Mouse (Mus musculus) heart, embryonic 14.5 days (tissue): ENCODE measurements at regions not wholly inside any gene's neighbourhood (a gene's known extent, or its start where the extent isn't known, plus 50 kb on each side); places are given as distances from the start of the nearest gene placed in this dataset.

Experiments used
- ATAC-seq: fragments of 200-750 bp; cut with Nextera tagmentation; 2 replicates; pipeline ENCODE4 v1.8.0; 2017; ENCODE audit warnings: low read depth, moderate TSS enrichment; ENCODE audit not compliant: insufficient number of reproducible peaks, insufficient read depth, low FRiP score
- H3K27ac ChIP-seq, 2 experiments: fragments of 200-500 bp in 1 of 2; fragments of 300-500 bp in 1 of 2; sonication (generic) in 1 of 2; replicated peaks in 1 of 2; 2 replicates each; pipeline ENCODE4 v1.5.1; 2012 to 2014; ENCODE audit warnings: low read depth in 2 of 2, low read length in 2 of 2, control low read depth in 1 of 2, mild to moderate bottlenecking in 1 of 2, mixed read lengths in 1 of 2; ENCODE audit not compliant: control insufficient read depth in 1 of 2, insufficient read depth in 1 of 2
- H3K27me3 ChIP-seq: fragments of 300-500 bp; sonication (generic); 2 replicates; pipeline ENCODE4 v1.6.1; 2014; ENCODE audit warnings: mild to moderate bottlenecking, low read length, control low read depth; ENCODE audit not compliant: control insufficient read depth, insufficient read depth
- H3K36me3 ChIP-seq: fragments of 300-500 bp; sonication (generic); 2 replicates; pipeline ENCODE4 v1.6.1; 2014; ENCODE audit warnings: mild to moderate bottlenecking, control low read depth, low read length, mixed read lengths; ENCODE audit not compliant: control insufficient read depth, insufficient read depth
- H3K4me1 ChIP-seq, 2 experiments: fragments of 200-500 bp in 1 of 2; fragments of 300-500 bp in 1 of 2; sonication (generic) in 1 of 2; 2 replicates each; pipeline ENCODE4 v1.6.1; 2012 to 2014; ENCODE audit warnings: low read length in 2 of 2, control low read depth in 1 of 2, mixed read lengths in 1 of 2; ENCODE audit not compliant: control insufficient read depth in 2 of 2, insufficient read depth in 2 of 2
- H3K4me2 ChIP-seq: fragments of 300-500 bp; sonication (generic); 2 replicates; pipeline ENCODE4 v1.6.1; 2014; ENCODE audit warnings: mild to moderate bottlenecking, low read length
- H3K4me3 ChIP-seq, 2 experiments: fragments of 200-500 bp in 1 of 2; fragments of 300-500 bp in 1 of 2; sonication (generic) in 1 of 2; 2 replicates each; pipeline ENCODE4 v1.5.1; 2012 to 2014; ENCODE audit warnings: low read length in 2 of 2, mild to moderate bottlenecking in 2 of 2, control low read depth in 1 of 2, low read depth in 1 of 2, moderate library complexity in 1 of 2; ENCODE audit not compliant: control insufficient read depth in 1 of 2, insufficient read depth in 1 of 2
- H3K9ac ChIP-seq: fragments of 300-500 bp; sonication (generic); 2 replicates; pipeline ENCODE4 v1.6.1; 2014; ENCODE audit warnings: mild to moderate bottlenecking, low read length
- H3K9me3 ChIP-seq: fragments of 300-500 bp; sonication (generic); 2 replicates; pipeline ENCODE4 v1.6.1; 2016; ENCODE audit warnings: low read length, control low read depth; ENCODE audit not compliant: control insufficient read depth
- WGBS: fragments of 180-500 bp; shearing (Covaris S2); extraction: QIAGEN DNeasy Blood & Tissue Kit; methylation state at CpG from one replicate; pipeline ENCODE4 v1.1.7; 2014; 5-methylcytosine and 5-hydroxymethylcytosine counted together

- 62% methylated on average over 5 of the region's 5 CpGs for WGBS
- Histone ChIP-seq H3K27me3 (peaks cover 3% of the 10 kb centered on the region; the same call in 1 of the 2 replicates), H3K9me3 (no peaks in the 10 kb centered on the region), H3K27ac (no peak overlapping the region), H3K9ac (no peak overlapping the region), H3K36me3 (no peaks in the 10 kb centered on the region), H3K4me1 (no peaks in the 10 kb centered on the region), H3K4me2 (no peak overlapping the region), H3K4me3 (no peak overlapping the region)
- no peak for ATAC-seq
Observed at GRCm38 (mm10) chrX:13357149-13357783, 76.5 kb downstream of the Ddx3x start.

- H3K9ac ChIP-seq, result no peak overlapping the region
- peaks cover 2% of the 10 kb centered on the region; the same call in 1 of the 2 replicates for H3K27me3 ChIP-seq
- no peak overlapping the region for H3K4me3 ChIP-seq
- H3K27ac ChIP-seq, result no peak overlapping the region
- H3K36me3 ChIP-seq, result no peaks in the 10 kb centered on the region
- H3K4me2 ChIP-seq, result no peak overlapping the region
- no peaks in the 10 kb centered on the region for H3K4me1 ChIP-seq
- no peaks in the 10 kb centered on the region for H3K9me3 ChIP-seq
- 78% methylated on average over 3 of the region's 3 CpGs for WGBS
- no peak for ATAC-seq
Observed at GRCm38 (mm10) chrX:13357973-13358372, 77.2 kb downstream of the Ddx3x start.

- Histone ChIP-seq H3K9ac (no peak overlapping the region), H3K27ac (no peak overlapping the region), H3K4me2 (no peak overlapping the region), H3K4me1 (no peaks in the 10 kb centered on the region), H3K9me3 (no peaks in the 10 kb centered on the region), H3K36me3 (no peaks in the 10 kb centered on the region), H3K4me3 (no peak overlapping the region), H3K27me3 (0 out of 2 replicates have a peak, but pooled peaks cover 5% of the 10 kb centered on the region)
- 81% methylated on average over 5 of the region's 5 CpGs for WGBS
- no peak for ATAC-seq
Observed at GRCm38 (mm10) chrX:13360436-13360835, 79.7 kb downstream of the Ddx3x start.

DNA sequence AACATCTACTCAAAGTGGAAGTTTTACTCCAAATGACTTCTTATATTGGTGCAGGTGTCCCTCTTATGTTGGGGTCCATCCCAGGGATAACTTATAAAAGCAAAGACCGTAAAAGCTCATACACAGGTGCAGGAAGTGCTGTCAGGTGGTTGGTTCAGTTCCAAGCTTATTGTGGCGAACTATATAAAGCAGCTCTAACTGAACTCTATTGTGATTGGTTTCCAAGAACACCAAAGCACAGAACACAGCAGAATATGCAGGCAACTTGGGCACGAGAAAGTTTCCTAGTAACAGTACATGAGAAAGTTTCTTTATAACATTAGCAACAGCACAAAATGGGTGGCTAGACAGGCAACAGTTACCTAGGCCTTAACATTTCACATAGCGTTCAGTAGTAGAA lies 89.5 kb downstream of the Ddx3x start:
- H3K9ac ChIP-seq, result no peak overlapping the region
- 75% methylated on average over 4 of the region's 4 CpGs for WGBS
- no peak overlapping the region for H3K27ac ChIP-seq
- no peaks in the 10 kb centered on the region for H3K4me1 ChIP-seq
- no peaks in the 10 kb centered on the region for H3K9me3 ChIP-seq
- no peaks in the 10 kb centered on the region for H3K36me3 ChIP-seq
- no peak for ATAC-seq
- H3K4me3 ChIP-seq, result no peak overlapping the region
- peaks cover 4% of the 10 kb centered on the region; the same call in 1 of the 2 replicates for H3K27me3 ChIP-seq
- no peak overlapping the region for H3K4me2 ChIP-seq

- Histone ChIP-seq H3K27me3 (peaks cover 3% of the 10 kb centered on the region; the same call in 1 of the 2 replicates), H3K36me3 (no peaks in the 10 kb centered on the region), H3K9me3 (no peaks in the 10 kb centered on the region), H3K4me1 (no peaks in the 10 kb centered on the region), H3K4me2 (no peak overlapping the region), H3K9ac (no peak overlapping the region), H3K4me3 (no peak overlapping the region), H3K27ac (no peak overlapping the region)
- WGBS, result 66% methylated on average over 4 of the region's 4 CpGs
- no peak for ATAC-seq
Observed at GRCm38 (mm10) chrX:13372752-13373151, 92.0 kb downstream of the Ddx3x start.

DNA sequence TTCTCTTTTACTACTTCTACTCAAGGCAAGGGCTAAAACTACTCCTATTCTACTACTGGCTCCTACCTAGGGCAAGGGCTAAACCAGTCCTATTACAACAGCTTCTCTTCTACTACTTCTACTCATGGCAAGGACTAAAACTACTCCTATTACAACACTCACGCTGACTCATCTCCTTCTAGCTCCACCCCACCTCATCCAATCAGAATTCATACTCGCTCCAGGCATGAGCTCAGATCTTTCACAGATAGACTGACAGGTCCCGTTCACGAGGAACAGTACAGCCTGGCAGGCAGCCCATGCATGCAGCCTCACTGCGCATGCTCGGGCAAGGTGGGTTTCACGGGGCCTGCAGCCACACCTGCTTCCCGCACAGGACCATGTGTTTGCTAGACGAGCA lies 79.6 kb upstream of the Nyx start:
- H3K36me3 ChIP-seq, result no peaks in the 10 kb centered on the region
- no peak overlapping the region for H3K4me3 ChIP-seq
- ATAC-seq, result no peak
- WGBS, result 70% methylated on average over 9 of the region's 9 CpGs
- H3K9me3 ChIP-seq, result no peaks in the 10 kb centered on the region
- no peaks in the 10 kb centered on the region for H3K27me3 ChIP-seq
- no peak overlapping the region for H3K27ac ChIP-seq
- no peak overlapping the region for H3K9ac ChIP-seq
- H3K4me1 ChIP-seq, result no peaks in the 10 kb centered on the region
- no peak overlapping the region for H3K4me2 ChIP-seq

GRCm38 (mm10) chrX:13398466-13398865 lies 67.4 kb upstream of the Nyx start:
- Histone ChIP-seq H3K4me2 (no peak overlapping the region), H3K27me3 (peaks cover 15% of the 10 kb centered on the region; the same call in 1 of the 2 replicates), H3K27ac (no peak overlapping the region), H3K4me1 (no peaks in the 10 kb centered on the region), H3K9ac (no peak overlapping the region), H3K9me3 (no peaks in the 10 kb centered on the region), H3K4me3 (no peak overlapping the region), H3K36me3 (no peaks in the 10 kb centered on the region)
- no peak for ATAC-seq

DNA sequence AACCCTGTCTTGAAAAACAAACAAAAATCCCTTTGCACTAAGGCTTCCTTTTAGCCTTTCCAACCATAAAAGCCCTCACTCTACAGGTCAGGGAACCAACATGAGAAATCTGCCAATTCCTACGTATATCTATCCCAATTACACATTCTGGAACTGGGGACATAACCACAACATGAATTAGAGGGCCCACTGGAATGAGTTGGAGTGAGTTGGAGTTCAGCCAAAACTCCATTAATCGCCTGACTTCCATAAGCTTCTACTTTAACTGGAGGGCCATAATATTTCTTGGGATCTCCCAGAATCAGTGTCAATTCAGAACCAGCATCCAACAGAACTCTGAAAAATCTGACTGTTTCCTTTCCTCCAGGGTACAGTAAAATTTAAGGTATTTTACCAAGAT lies 53.2 kb upstream of the Nyx start:
- no peak overlapping the region for H3K4me2 ChIP-seq
- no peak overlapping the region for H3K4me3 ChIP-seq
- 60% methylated on average over 2 of the region's 2 CpGs for WGBS
- no peak overlapping the region for H3K9ac ChIP-seq
- H3K27ac ChIP-seq, result no peak overlapping the region
- no peaks in the 10 kb centered on the region for H3K36me3 ChIP-seq
- H3K4me1 ChIP-seq, result no peaks in the 10 kb centered on the region
- no peak for ATAC-seq
- peaks cover 19% of the 10 kb centered on the region for H3K27me3 ChIP-seq
- H3K9me3 ChIP-seq, result no peaks in the 10 kb centered on the region
